Mouse (Mus musculus): ENCODE measurements at regions not wholly inside any gene's neighbourhood (a gene's known extent, or its start where the extent isn't known, plus 50 kb on each side); places are given as distances from the start of the nearest gene placed in this dataset.

DNA sequence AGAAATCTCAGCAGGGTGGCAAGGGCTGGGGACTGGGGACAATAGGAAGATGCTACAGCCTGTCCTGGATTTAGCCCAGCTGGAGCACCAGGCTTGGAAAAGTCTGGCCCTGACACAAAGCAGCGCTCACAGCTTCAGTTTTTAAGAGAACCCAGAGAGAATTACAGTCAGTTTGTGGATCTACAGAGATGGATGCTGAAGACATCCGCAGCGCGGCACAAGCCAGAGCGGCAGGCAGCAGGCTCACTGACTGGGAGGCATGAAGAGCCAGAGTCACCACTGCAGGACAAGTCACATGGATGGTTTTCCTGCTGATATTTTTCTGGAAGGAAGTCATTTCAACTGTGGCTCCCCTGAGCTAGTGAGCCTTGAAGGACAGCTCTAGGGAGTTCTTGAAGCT, 189.0 kb upstream of the Ctbp2 start:
- Histone ChIP-seq H3K27ac (ENCODE audit: control insufficient read depth, low read depth, low read length) (no peak overlapping the region), H3K27me3 (ENCODE audit: control insufficient read depth in 1 of 2, insufficient read depth in 2 of 2, low read length in 2 of 2) (no peaks in the 10 kb centered on the region), H3K36me3 (ENCODE audit: control insufficient read depth in 1 of 2, insufficient read depth in 2 of 2, low read length in 2 of 2) (no peaks in the 10 kb centered on the region), H3K4me3 (ENCODE audit: control insufficient read depth in 1 of 2, insufficient read depth in 1 of 2, low read depth in 2 of 2, low read length in 2 of 2) (no peak overlapping the region), H3K79me2 (ENCODE audit: control insufficient read depth, insufficient read depth, low read length, poor library complexity) (no peaks in the 10 kb centered on the region), H3K4me1 (ENCODE audit: control insufficient read depth in 1 of 2, insufficient read depth in 2 of 2, low read length in 2 of 2) (no peaks in the 10 kb centered on the region), H3K9ac (ENCODE audit: control insufficient read depth, low read depth, low read length, poor library complexity, severe bottlenecking) (no peak overlapping the region), H3K9me3 (replicated peaks; ENCODE audit: insufficient read depth, low read length) (no peaks in the 10 kb centered on the region)
- no peak for DNase-seq (ENCODE audit: low read depth, low spot score)
- TF ChIP-seq MYC (IDR thresholded peaks at IDR 0.05; ENCODE audit: low read depth, low read length) (no peak), CHD2 (IDR thresholded peaks at IDR 0.05; ENCODE audit: low read length) (no peak), ZC3H11A (IDR thresholded peaks at IDR 0.05; ENCODE audit: low read depth, low read length) (no peak), GABPA (IDR thresholded peaks at IDR 0.05; ENCODE audit: low read depth, low read length) (no peak)

DNA sequence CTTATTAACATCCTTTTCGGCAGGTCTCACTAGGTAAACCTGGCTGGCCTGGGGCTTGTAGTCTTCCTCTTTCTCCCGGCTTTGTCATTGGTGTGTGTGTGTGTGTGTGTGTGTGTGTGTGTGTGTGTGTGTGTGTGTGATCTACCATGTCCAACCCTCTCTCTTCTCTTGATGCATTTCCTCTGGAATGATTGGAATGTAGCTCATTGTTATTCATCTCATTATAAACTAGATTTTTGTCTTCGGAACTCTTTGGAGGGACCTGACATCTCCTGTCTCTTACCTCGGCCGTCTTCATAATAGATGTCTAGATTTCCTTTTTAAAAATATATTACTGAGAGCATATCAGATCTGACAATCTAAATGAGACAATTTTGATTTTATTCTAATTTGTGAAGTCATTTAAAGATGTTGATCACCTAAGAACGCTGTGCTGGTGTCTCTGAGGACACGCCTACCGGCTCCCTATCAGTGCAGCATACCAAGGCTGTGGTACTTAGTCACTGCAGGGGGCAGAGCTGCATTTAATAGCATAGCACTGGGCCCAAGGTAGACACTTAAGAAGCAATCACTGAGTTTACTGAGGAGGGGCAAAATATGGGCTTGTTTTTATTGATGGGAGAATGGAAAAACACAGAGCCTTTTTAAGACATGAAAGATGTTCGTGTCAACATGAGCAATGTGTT, 187.1 kb upstream of the Ctbp2 start:
- no peaks in the 10 kb centered on the region for H3K9me3 ChIP-seq (replicated peaks; ENCODE audit: insufficient read depth, low read length)
- H3K4me3 ChIP-seq (ENCODE audit: control insufficient read depth in 1 of 2, insufficient read depth in 1 of 2, low read depth in 2 of 2, low read length in 2 of 2) = no peak overlapping the region
- H3K27me3 ChIP-seq (ENCODE audit: control insufficient read depth in 1 of 2, insufficient read depth in 2 of 2, low read length in 2 of 2) = no peaks in the 10 kb centered on the region
- no peak for DNase-seq (ENCODE audit: low read depth, low spot score)
- TF ChIP-seq GATA1 (IDR thresholded peaks at IDR 0.05; ENCODE audit: low read depth, low read length) (no peak), ZC3H11A (IDR thresholded peaks at IDR 0.05; ENCODE audit: low read depth, low read length) (no peak), NELFE (IDR thresholded peaks at IDR 0.05; ENCODE audit: low read depth, low read length) (no peak)
- H3K4me1 ChIP-seq (ENCODE audit: control insufficient read depth in 1 of 2, insufficient read depth in 2 of 2, low read length in 2 of 2) = no peaks in the 10 kb centered on the region
- no peaks in the 10 kb centered on the region for H3K36me3 ChIP-seq (ENCODE audit: control insufficient read depth in 1 of 2, insufficient read depth in 2 of 2, low read length in 2 of 2)
- no peak overlapping the region for H3K9ac ChIP-seq (ENCODE audit: control insufficient read depth, low read depth, low read length, poor library complexity, severe bottlenecking)
- H3K27ac ChIP-seq (ENCODE audit: control insufficient read depth, low read depth, low read length) = no peak overlapping the region
- no peaks in the 10 kb centered on the region for H3K79me2 ChIP-seq (ENCODE audit: control insufficient read depth, insufficient read depth, low read length, poor library complexity)

- Histone ChIP-seq H3K27me3 (ENCODE audit: control insufficient read depth in 1 of 2, insufficient read depth in 2 of 2, low read length in 2 of 2) (no peaks in the 10 kb centered on the region), H3K36me3 (ENCODE audit: control insufficient read depth in 1 of 2, insufficient read depth in 2 of 2, low read length in 2 of 2) (no peaks in the 10 kb centered on the region), H3K9me3 (replicated peaks; ENCODE audit: insufficient read depth, low read length) (no peaks in the 10 kb centered on the region), H3K9ac (ENCODE audit: control insufficient read depth, low read depth, low read length, poor library complexity, severe bottlenecking) (no peak overlapping the region), H3K27ac (ENCODE audit: control insufficient read depth, low read depth, low read length) (no peak overlapping the region), H3K79me2 (ENCODE audit: control insufficient read depth, insufficient read depth, low read length, poor library complexity) (no peaks in the 10 kb centered on the region), H3K4me3 (ENCODE audit: control insufficient read depth in 1 of 2, insufficient read depth in 1 of 2, low read depth in 2 of 2, low read length in 2 of 2) (no peak overlapping the region), H3K4me1 (ENCODE audit: control insufficient read depth in 1 of 2, insufficient read depth in 2 of 2, low read length in 2 of 2) (no peaks in the 10 kb centered on the region)
- DNase-seq (ENCODE audit: low read depth, low spot score) = no peak
- TF ChIP-seq MEF2A (IDR thresholded peaks at IDR 0.05; ENCODE audit: extremely low read depth, insufficient replicate concordance, low read depth, low read length, poor library complexity, severe bottlenecking) (no peak), TBP (IDR thresholded peaks at IDR 0.05; ENCODE audit: low read depth, low read length) (no peak), CHD2 (IDR thresholded peaks at IDR 0.05; ENCODE audit: low read length) (no peak), MYC (IDR thresholded peaks at IDR 0.05; ENCODE audit: low read depth, low read length) (no peak), POLR2A (IDR thresholded peaks at IDR 0.05; ENCODE audit: control insufficient read depth in 1 of 2, insufficient read depth in 1 of 2, low read depth in 1 of 2, low read length in 2 of 2, poor library complexity in 1 of 2) (no peak), MYB (IDR thresholded peaks at IDR 0.05; ENCODE audit: low read depth, low read length) (no peak), NRF1 (IDR thresholded peaks at IDR 0.05; ENCODE audit: insufficient read depth, low read depth, low read length, poor library complexity, severe bottlenecking) (no peak), JUND (IDR thresholded peaks at IDR 0.05; ENCODE audit: low read depth, low read length) (no peak), ZC3H11A (IDR thresholded peaks at IDR 0.05; ENCODE audit: low read depth, low read length) (no peak), BHLHE40 (IDR thresholded peaks at IDR 0.05; ENCODE audit: borderline replicate concordance, low read depth, low read length) (no peak), TAL1 (IDR thresholded peaks at IDR 0.05; ENCODE audit: low read length) (no peak), NELFE (IDR thresholded peaks at IDR 0.05; ENCODE audit: low read depth, low read length) (no peak), GATA1 (IDR thresholded peaks at IDR 0.05; ENCODE audit: low read depth, low read length) (no peak), ZKSCAN1 (IDR thresholded peaks at IDR 0.05; ENCODE audit: low read depth, low read length) (no peak), ELF1 (IDR thresholded peaks at IDR 0.05; ENCODE audit: low read depth, low read length) (no peak), RAD21 (IDR thresholded peaks at IDR 0.05; ENCODE audit: low read depth, low read length) (no peak), GABPA (IDR thresholded peaks at IDR 0.05; ENCODE audit: low read depth, low read length) (no peak)
Observed at GRCm38 (mm10) chr7:133304461-133304860, 180.3 kb upstream of the Ctbp2 start.
